Mouse (Mus musculus) heart, postnatal 14 days (tissue): ENCODE measurements around the gene Nol7. TPM values are rescaled to one million over a fixed set of nuclear protein-coding genes. Genes with fewer than 3 reads are reported as not detected.

ENCODE experiments used
- DNase-seq, 2 experiments: peaks; one replicate each; pipeline ENCODE4 v3.0.0; 2021 to 2022
- intact Hi-C: fragments of 180-260 bp; cut with DNase I; formaldehyde crosslinking; loops from one replicate; pipeline ENCODE4 v1.15.1; 2025
- total RNA-seq, 2 experiments: library from RNA; stranded (reverse); gene quantifications; 2 replicates each; pipeline ENCODE4 v1.2.3; 2021

Nol7 gene
- total RNA-seq, 2 experiments from 2014 or later, result 86.7 to 90.4 TPM

- no peak for DNase-seq
- intact Hi-C loops, result loop anchor here (10.0 kb wide), 1 partner anchor 121 kb away; no protein-coding TSS in a partner anchor
These were observed 15.4 kb downstream of the Nol7 start for GRCm38 (mm10) chr13:43413611-43414010.

- intact Hi-C loops, result loop anchor here (10.0 kb wide), 1 partner anchor 120 kb away; no protein-coding TSS in a partner anchor
- DNase-seq, result no peak
These were observed 17.1 kb downstream of the Nol7 start for GRCm38 (mm10) chr13:43415249-43415648.

- DNase-seq, result no peak
- intact Hi-C loops, result loop anchor here (10.0 kb wide), 1 partner anchor 46 kb away; no protein-coding TSS in a partner anchor
These were observed 30.2 kb downstream of the Nol7 start for GRCm38 (mm10) chr13:43428436-43428835.

DNA sequence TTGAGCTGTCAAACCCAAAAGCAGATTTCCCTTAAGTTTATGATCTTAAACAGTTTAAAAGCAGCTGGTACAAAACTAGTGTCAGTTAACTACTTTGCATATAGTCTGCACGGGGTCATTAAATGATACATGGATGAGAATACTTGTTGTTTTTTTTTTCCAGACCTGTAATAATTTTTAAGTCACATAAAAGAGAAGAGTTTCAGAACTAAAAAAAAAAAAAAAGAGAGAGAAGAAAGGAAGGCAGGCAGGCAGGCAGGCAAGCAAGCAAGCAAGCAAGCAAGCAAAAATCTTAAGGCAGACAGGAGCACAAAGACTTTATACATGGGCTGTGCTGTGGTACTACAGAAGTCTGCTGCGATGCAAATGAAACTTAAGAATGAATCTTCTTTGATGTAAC lies 35.2 kb downstream of the Nol7 start:
- intact Hi-C loops, result no loop called here

DNA sequence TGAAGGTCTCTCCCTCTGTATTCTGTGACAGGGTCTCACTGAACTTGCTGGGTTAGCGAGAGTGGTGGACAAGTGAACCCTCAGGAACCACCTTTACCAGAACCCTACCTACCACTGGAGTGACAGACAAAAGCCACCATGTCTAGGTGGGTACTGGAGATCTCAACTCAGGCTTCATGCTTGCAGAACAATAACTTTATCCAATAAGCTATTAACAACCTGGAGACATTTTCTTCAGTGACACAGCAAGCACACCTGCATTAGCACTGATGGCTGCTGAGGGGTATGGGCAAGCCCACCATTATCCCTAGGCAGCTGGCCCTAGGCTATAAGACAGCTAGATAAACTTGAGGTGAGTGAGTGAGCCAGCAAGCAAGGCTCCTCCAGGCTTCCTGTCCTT lies 42.2 kb downstream of the Nol7 start:
- intact Hi-C loops, result no loop called here
- DNase-seq, result no peak

More for the DNA sequence above, 35.2 kb downstream of the Nol7 start:
- no peak for DNase-seq

DNA sequence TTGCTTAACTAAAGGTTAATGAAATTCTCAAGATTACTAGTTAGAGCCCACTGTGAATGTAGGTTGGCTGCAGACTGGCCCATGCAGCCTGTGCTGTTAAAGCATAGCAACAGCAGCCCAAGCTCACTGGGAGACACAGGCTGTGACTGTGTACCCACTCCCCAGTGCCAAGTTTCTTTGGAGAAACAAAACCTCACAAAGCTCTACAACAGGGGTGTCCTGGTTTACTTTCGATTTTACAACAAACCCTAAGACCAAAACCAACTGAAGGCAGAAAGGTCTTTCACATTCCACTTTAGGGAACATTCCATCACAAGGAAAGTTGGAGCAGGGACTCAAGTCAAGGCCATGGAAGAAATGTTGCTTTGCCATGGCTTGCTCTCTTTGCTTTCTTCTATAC lies 44.4 kb downstream of the Nol7 start:
- DNase-seq, result no peak
- intact Hi-C loops, result no loop called here

- no peak for DNase-seq
- intact Hi-C loops, result no loop called here
These were observed 45.5 kb downstream of the Nol7 start for GRCm38 (mm10) chr13:43443706-43444105.

DNA sequence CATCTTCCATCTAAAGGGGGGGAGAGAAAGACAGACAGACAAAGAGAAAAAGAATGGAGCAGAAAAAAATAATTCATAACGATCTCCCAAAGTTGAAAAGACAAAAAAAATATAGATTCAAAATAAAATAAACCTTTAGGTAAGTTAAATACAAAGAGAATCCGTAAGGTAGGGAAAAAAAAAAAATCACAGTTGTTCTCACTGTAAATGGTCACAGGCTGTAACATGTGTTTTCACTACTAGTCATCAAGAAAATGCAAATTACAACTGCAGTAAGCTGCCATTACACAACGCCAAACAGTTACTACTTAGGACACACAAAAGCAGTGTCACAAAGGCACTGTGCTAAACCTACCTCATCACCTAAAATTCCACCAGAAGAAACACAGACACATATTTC lies 46.5 kb downstream of the Nol7 start:
- intact Hi-C loops, result no loop called here
- no peak for DNase-seq

- no peak for DNase-seq
These were observed 47.6 kb downstream of the Nol7 start for GRCm38 (mm10) chr13:43445754-43446153.

GRCm38 (mm10) chr13:43447721-43448120 lies 49.5 kb downstream of the Nol7 start:
- DNase-seq, result no peak
- intact Hi-C loops, result no loop called here

More at GRCm38 (mm10) chr13:43445754-43446153, 47.6 kb downstream of the Nol7 start:
- intact Hi-C loops, result no loop called here

- intact Hi-C loops, result no loop called here
- no peak for DNase-seq
These were observed 52.5 kb downstream of the Nol7 start for GRCm38 (mm10) chr13:43450686-43451085.

DNA sequence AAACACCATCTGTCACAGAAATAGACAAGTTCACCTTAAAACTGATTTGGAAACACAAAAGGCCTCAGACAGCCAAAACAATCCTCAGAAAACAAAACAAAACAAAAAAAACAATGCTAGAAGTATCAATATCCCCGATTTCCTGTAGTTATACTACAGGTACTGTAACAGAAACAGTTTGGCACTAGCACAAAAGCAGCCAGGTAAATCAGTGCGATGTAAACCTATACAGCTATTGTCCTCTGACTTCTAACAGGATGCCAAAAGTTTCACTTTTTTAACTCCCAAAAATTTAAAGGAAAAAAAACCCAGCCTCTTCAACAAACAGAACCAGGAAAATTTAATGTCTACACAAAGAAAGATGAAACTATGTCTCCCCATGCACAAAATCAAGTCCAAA lies 54.0 kb downstream of the Nol7 start:
- intact Hi-C loops, result no loop called here

GRCm38 (mm10) chr13:43452843-43453605 lies 54.8 kb downstream of the Nol7 start:
- intact Hi-C loops, result no loop called here
- DNase-seq, result no peak

More for the DNA sequence above, 54.0 kb downstream of the Nol7 start:
- no peak for DNase-seq

GRCm38 (mm10) chr13:43454431-43454830 lies 56.2 kb downstream of the Nol7 start:
- intact Hi-C loops, result no loop called here
- DNase-seq, result no peak

Other genes with a start within 250 kb of the Nol7 start
- gene Tbc1d7, start 226.9 kb upstream of the Nol7 start, total RNA-seq, result 10 to 100 TPM; 29.7 to 35.3 TPM
- gene Gfod1, start 94.2 kb upstream of the Nol7 start, total RNA-seq, result 10 to 100 TPM; 31.8 to 32.0 TPM
- 10 to 100 TPM; 44.0 to 49.4 TPM for gene Sirt5, start 32.9 kb upstream of the Nol7 start, total RNA-seq
- gene Ranbp9, start 82.9 kb downstream of the Nol7 start, total RNA-seq, result 10 to 100 TPM; 45.7 to 45.9 TPM
- 10 to 100 TPM; 45.7 to 47.5 TPM for gene Mcur1, start 161.8 kb downstream of the Nol7 start, total RNA-seq
- under 1 TPM; 0.10 to 0.22 TPM for gene Rnf182, start 217.3 kb downstream of the Nol7 start, total RNA-seq